Mouse (Mus musculus): ENCODE measurements around the gene Mypn. TPM values are rescaled to one million over a fixed set of nuclear protein-coding genes. Genes with fewer than 3 reads are reported as not detected.

Mypn gene
- total RNA-seq, 2 experiments from 2014 or later = 240 to 247 TPM

Other genes starting within 250 kb of the Mypn start
- gene Rufy2, start 223.7 kb downstream of the Mypn start, total RNA-seq (2021) = 1 to 10 TPM; 7.4 to 8.4 TPM
- 10 to 100 TPM; 12.6 to 14.4 TPM for gene Hnrnph3, start 179.7 kb downstream of the Mypn start, total RNA-seq (2021)
- 1 to 10 TPM; 1.8 to 2.0 TPM for gene Pbld2, start 179.6 kb downstream of the Mypn start, total RNA-seq (2021)
- under 1 TPM; 0.45 to 0.47 TPM for gene Pbld1, start 143.8 kb downstream of the Mypn start, total RNA-seq (2021)
- 1 to 10 TPM in 1 of 2 experiments, under 1 TPM in 1; 0.41 to 1.1 TPM for gene Atoh7, start 104.3 kb downstream of the Mypn start, total RNA-seq (2021)
- 10 to 100 TPM; 18.1 to 20.6 TPM for gene Herc4, start 39.9 kb upstream of the Mypn start, total RNA-seq (2021)
- 1 to 10 TPM; 6.1 to 7.8 TPM for gene Sirt1, start 177.8 kb upstream of the Mypn start, total RNA-seq (2021)
- gene Dnajc12, start 178.5 kb upstream of the Mypn start, total RNA-seq (2021) = 10 to 100 TPM in 1 of 2 experiments, 1 to 10 TPM in 1; 9.9 to 11.5 TPM
- gene Gm7075, start 217.8 kb upstream of the Mypn start, total RNA-seq (2021) = not detected
- gene Ctnna3, start 226.1 kb upstream of the Mypn start, total RNA-seq (2021) = 10 to 100 TPM; 19.1 to 20.2 TPM

Data from gastrocnemius, postnatal 14 days (tissue).